Mouse (Mus musculus) right cerebral cortex, postnatal 36 days (tissue): ENCODE results near the gene Kif7.

ENCODE experiments used
- DNase-seq, 2 experiments: peaks; one replicate each; pipeline ENCODE4 v3.0.0; 2022; ENCODE audit warnings: low spot score in 2 of 2, mixed read lengths in 1 of 2

Gene Kif7

GRCm38 (mm10) chr7:79715187-79715981, at the start of gene Kif7:
Gene Kif7 (minus strand): TSS chr7:79715720.
- peak in 1 of 2 experiments; percentile 28 for DNase-seq

- DNase-seq = no peak
Measured at GRCm38 (mm10) chr7:79762106-79762505, 46.6 kb upstream of the Kif7 start.

GRCm38 (mm10) chr7:79761124-79761876, 45.8 kb upstream of the Kif7 start:
- DNase-seq = no peak

GRCm38 (mm10) chr7:79759766-79760165, 44.2 kb upstream of the Kif7 start:
- DNase-seq = no peak

GRCm38 (mm10) chr7:79758176-79758575, 42.7 kb upstream of the Kif7 start:
- no peak for DNase-seq

GRCm38 (mm10) chr7:79756334-79756733, 40.8 kb upstream of the Kif7 start:
- DNase-seq = no peak

- DNase-seq = no peak
Measured at GRCm38 (mm10) chr7:79749511-79749910, 34.0 kb upstream of the Kif7 start.

GRCm38 (mm10) chr7:79747659-79748058, 32.1 kb upstream of the Kif7 start:
- DNase-seq = no peak

GRCm38 (mm10) chr7:79744585-79744984, 29.1 kb upstream of the Kif7 start:
- DNase-seq = no peak

- DNase-seq = peak in 1 of 2 experiments; percentile 35
Measured at GRCm38 (mm10) chr7:79744051-79744450, 28.5 kb upstream of the Kif7 start.

GRCm38 (mm10) chr7:79742659-79743536, 27.4 kb upstream of the Kif7 start, which contains the start of the genes Pex11a and Wdr93:
Gene Pex11a (minus strand): TSS chr7:79743131.
Gene Wdr93 (plus strand): TSS chr7:79743163.
- peak; percentile 66 to 76 for DNase-seq

GRCm38 (mm10) chr7:79742277-79742658, 26.7 kb upstream of the Kif7 start:
- no peak for DNase-seq

GRCm38 (mm10) chr7:79740279-79740678, 24.8 kb upstream of the Kif7 start:
- DNase-seq = no peak

GRCm38 (mm10) chr7:79738913-79739312, 23.4 kb upstream of the Kif7 start:
- DNase-seq = no peak

- DNase-seq = no peak
Measured at GRCm38 (mm10) chr7:79736511-79736910, 21.0 kb upstream of the Kif7 start.

- DNase-seq = no peak
Measured at GRCm38 (mm10) chr7:79734563-79734962, 19.0 kb upstream of the Kif7 start.

GRCm38 (mm10) chr7:79732622-79733021, 17.1 kb upstream of the Kif7 start, which contains the start of gene Plin1:
Gene Plin1 (minus strand): TSS chr7:79732903.
- no peak for DNase-seq

GRCm38 (mm10) chr7:79731438-79731837, 15.9 kb upstream of the Kif7 start:
- DNase-seq = no peak

GRCm38 (mm10) chr7:79729743-79730370, 14.3 kb upstream of the Kif7 start:
- no peak for DNase-seq

- peak in 1 of 2 experiments; percentile 39 for DNase-seq
Measured at GRCm38 (mm10) chr7:79729169-79729568, 13.6 kb upstream of the Kif7 start.

- no peak for DNase-seq
Measured at GRCm38 (mm10) chr7:79728219-79728618, 12.7 kb upstream of the Kif7 start.
